Mouse (Mus musculus) liver, postnatal 0 days (tissue): ENCODE data around the gene Sox11.

ENCODE experiments used
- CTCF ChIP-seq: sonication (generic); IDR thresholded peaks from 2 replicates; pipeline ENCODE4 v1.5.1; 2016; ENCODE audit warnings: antibody characterized with exemption, low read depth
- EP300 ChIP-seq: IDR thresholded peaks from 2 replicates; pipeline ENCODE4 v1.6.1; 2016; ENCODE audit warnings: antibody characterized with exemption, low read depth, mild to moderate bottlenecking

GRCm38 (mm10) chr12:27363840-27364640 is 21.7 kb upstream of the Sox11 start:
- TF ChIP-seq CTCF (no peak), EP300 (no peak)
